Mouse (Mus musculus) layer of hippocampus, postnatal 14 days (tissue): ENCODE measurements around the gene Ly6g6c. TPM values are rescaled to one million over a fixed set of nuclear protein-coding genes. Genes with fewer than 3 reads are reported as not detected.

Experiments used
- DNase-seq, 2 experiments: peaks; one replicate each; pipeline ENCODE4 v3.0.0; 2021 to 2022; ENCODE audit warnings: low spot score in 2 of 2, mixed read lengths in 1 of 2
- total RNA-seq, 2 experiments: library from RNA; stranded (reverse); gene quantifications; 2 replicates each; pipeline ENCODE4 v1.2.3; 2021

The Ly6g6c gene
- total RNA-seq, 2 experiments from 2014 or later: not detected

- DNase-seq: no peak
Measured at GRCm38 (mm10) chr17:35106522-35106921, 41.3 kb downstream of the Ly6g6c start.

- no peak for DNase-seq
Measured at GRCm38 (mm10) chr17:35108097-35108496, 42.9 kb downstream of the Ly6g6c start, which contains the start of gene Ly6g5c. Gene Ly6g5c (plus strand): TSS chr17:35108279.

GRCm38 (mm10) chr17:35111774-35112173 is 46.6 kb downstream of the Ly6g6c start:
- no peak for DNase-seq

- no peak for DNase-seq
Measured at GRCm38 (mm10) chr17:35115046-35116019, 50.1 kb downstream of the Ly6g6c start, which contains the start of gene Ly6g5b. Gene Ly6g5b (minus strand): TSS chr17:35115428.

Other genes starting within 250 kb of the Ly6g6c start
- gene Stk19, start 228.4 kb upstream of the Ly6g6c start, total RNA-seq: 10 to 100 TPM; 59.6 to 62.9 TPM
- 10 to 100 TPM; 35.9 to 39.3 TPM for gene Dxo, start 228.4 kb upstream of the Ly6g6c start, total RNA-seq
- 10 to 100 TPM; 70.8 to 76.4 TPM for gene Skiv2l, start 215.2 kb upstream of the Ly6g6c start, total RNA-seq
- 10 to 100 TPM; 29.6 to 30.9 TPM for gene Nelfe, start 215.0 kb upstream of the Ly6g6c start, total RNA-seq
- under 1 TPM in 1 of 2 experiments, not detected in 1; 0.23 TPM for gene Cfb, start 202.9 kb upstream of the Ly6g6c start, total RNA-seq
- gene Zbtb12, start 185.9 kb upstream of the Ly6g6c start, total RNA-seq: 1 to 10 TPM; 6.4 to 8.1 TPM
- gene Gm20547, start 183.3 kb upstream of the Ly6g6c start, total RNA-seq: not detected
- 1 to 10 TPM; 2.0 to 3.7 TPM for gene C2, start 167.1 kb upstream of the Ly6g6c start, total RNA-seq
- gene Ehmt2, start 166.9 kb upstream of the Ly6g6c start, total RNA-seq: 100 to 1,000 TPM; 168 to 173 TPM
- under 1 TPM; 0.18 to 0.38 TPM for gene Slc44a4, start 150.9 kb upstream of the Ly6g6c start, total RNA-seq
- gene Neu1, start 134.1 kb upstream of the Ly6g6c start, total RNA-seq: 10 to 100 TPM; 31.9 to 32.9 TPM
- 10 to 100 TPM; 12.5 TPM for gene Hspa1b, start 106.2 kb upstream of the Ly6g6c start, total RNA-seq
- gene Gm20481, start 95.5 kb upstream of the Ly6g6c start, total RNA-seq: not detected
- gene Hspa1a, start 93.2 kb upstream of the Ly6g6c start, total RNA-seq: 10 to 100 TPM; 12.4 to 13.1 TPM
- under 1 TPM; 0.38 to 0.44 TPM for gene Hspa1l, start 92.7 kb upstream of the Ly6g6c start, total RNA-seq
- gene Lsm2, start 83.5 kb upstream of the Ly6g6c start, total RNA-seq: 10 to 100 TPM; 19.4 to 25.0 TPM
- 10 to 100 TPM; 52.9 to 55.9 TPM for gene Vars, start 64.4 kb upstream of the Ly6g6c start, total RNA-seq
- gene Vwa7, start 48.8 kb upstream of the Ly6g6c start, total RNA-seq: under 1 TPM; 0.14 to 0.21 TPM
- 1 to 10 TPM; 1.8 to 2.6 TPM for gene Sapcd1, start 37.4 kb upstream of the Ly6g6c start, total RNA-seq
- 1 to 10 TPM in 1 of 2 experiments, under 1 TPM in 1; 0.79 to 1.9 TPM for gene Msh5, start 18.6 kb upstream of the Ly6g6c start, total RNA-seq
- 10 to 100 TPM; 11.7 to 14.8 TPM for gene Clic1, start 15.4 kb upstream of the Ly6g6c start, total RNA-seq
- 10 to 100 TPM; 26.4 to 33.1 TPM for gene Ddah2, start 6.4 kb upstream of the Ly6g6c start, total RNA-seq
- not detected for gene Mpig6b, start 796 bp downstream of the Ly6g6c start, total RNA-seq
- 1 to 10 TPM; 1.6 to 1.8 TPM for gene Ly6g6e, start 11.5 kb downstream of the Ly6g6c start, total RNA-seq
- 1 to 10 TPM; 1.2 to 2.6 TPM for gene Ly6g6d, start 12.7 kb downstream of the Ly6g6c start, total RNA-seq
- not detected for gene Ly6g6f, start 20.2 kb downstream of the Ly6g6c start, total RNA-seq
- 10 to 100 TPM; 88.8 to 93.0 TPM for gene Abhd16a, start 23.9 kb downstream of the Ly6g6c start, total RNA-seq
- not detected for gene Ly6g5c, start 42.9 kb downstream of the Ly6g6c start, total RNA-seq
- under 1 TPM; 0.67 to 0.74 TPM for gene Ly6g5b, start 50.0 kb downstream of the Ly6g6c start, total RNA-seq
- 10 to 100 TPM; 10.2 to 13.2 TPM for gene Gpank1, start 56.1 kb downstream of the Ly6g6c start, total RNA-seq
- 100 to 1,000 TPM; 174 to 179 TPM for gene Csnk2b, start 56.7 kb downstream of the Ly6g6c start, total RNA-seq
- 10 to 100 TPM; 20.8 to 26.1 TPM for gene D17H6S53E, start 61.0 kb downstream of the Ly6g6c start, total RNA-seq
- not detected for gene Apom, start 66.7 kb downstream of the Ly6g6c start, total RNA-seq
- 100 to 1,000 TPM; 289 TPM for gene Bag6, start 69.8 kb downstream of the Ly6g6c start, total RNA-seq
- 100 to 1,000 TPM; 305 to 314 TPM for gene Prrc2a, start 99.5 kb downstream of the Ly6g6c start, total RNA-seq
- 10 to 100 TPM in 1 of 2 experiments, 1 to 10 TPM in 1; 9.9 to 10.4 TPM for gene Aif1, start 110.7 kb downstream of the Ly6g6c start, total RNA-seq
- 10 to 100 TPM in 1 of 2 experiments, 1 to 10 TPM in 1; 8.2 to 12.1 TPM for gene Lst1, start 123.1 kb downstream of the Ly6g6c start, total RNA-seq
- 1 to 10 TPM in 1 of 2 experiments, under 1 TPM in 1; 0.55 to 1.0 TPM for gene Ltb, start 129.1 kb downstream of the Ly6g6c start, total RNA-seq
- under 1 TPM in 1 of 2 experiments, not detected in 1; 0.31 TPM for gene Tnf, start 136.6 kb downstream of the Ly6g6c start, total RNA-seq
- gene Lta, start 140.0 kb downstream of the Ly6g6c start, total RNA-seq: 1 to 10 TPM in 1 of 2 experiments, under 1 TPM in 1; 0.62 to 1.1 TPM
- not detected for gene Gm16181, start 155.4 kb downstream of the Ly6g6c start, total RNA-seq
- gene Atp6v1g2, start 168.3 kb downstream of the Ly6g6c start, total RNA-seq: 100 to 1,000 TPM; 485 to 488 TPM
- gene Nfkbil1, start 170.4 kb downstream of the Ly6g6c start, total RNA-seq: 10 to 100 TPM; 13.2 to 14.5 TPM
- gene Ddx39b, start 176.4 kb downstream of the Ly6g6c start, total RNA-seq: 100 to 1,000 TPM; 234 to 244 TPM
- gene H2-D1, start 197.3 kb downstream of the Ly6g6c start, total RNA-seq: 10 to 100 TPM; 14.5 to 14.8 TPM